Mouse (Mus musculus) gastrocnemius, adult 2 months (tissue): ENCODE measurements around the gene Nelfb. TPM values are rescaled to one million over a fixed set of nuclear protein-coding genes. Genes with fewer than 3 reads are reported as not detected.

Source experiments
- DNase-seq: peaks from one replicate; pipeline ENCODE4 v3.0.0; 2022
- H3K27ac ChIP-seq: fragments of 200-600 bp; 2 replicates; pipeline ENCODE4 v1.8.1; 2022; ENCODE audit warnings: mild to moderate bottlenecking
- H3K4me3 ChIP-seq: fragments of 200-600 bp; 2 replicates; pipeline ENCODE4 v1.8.1; 2022; ENCODE audit warnings: mild to moderate bottlenecking, moderate library complexity
- CTCF ChIP-seq: fragments of 200-600 bp; IDR thresholded peaks from 2 replicates; pipeline ENCODE4 v1.8.1; 2022; ENCODE audit warnings: antibody characterized with exemption, mild to moderate bottlenecking, moderate library complexity
- intact Hi-C: fragments of 180-260 bp; cut with DNase I; formaldehyde crosslinking; loops from one replicate; pipeline ENCODE4 v1.15.1; 2025
- total RNA-seq, 2 experiments: library from RNA; stranded (reverse); gene quantifications; 2 replicates each; pipeline ENCODE4 v1.2.3; 2021

Nelfb gene
- total RNA-seq, 2 experiments from 2014 or later: 22.3 to 23.1 TPM

- DNase-seq: no peak
- no peak for TF ChIP-seq CTCF
- Histone ChIP-seq H3K27ac (no peak overlapping the region), H3K4me3 (no peak overlapping the region)
- intact Hi-C loops: no loop called here
Observed at GRCm38 (mm10) chr2:25213266-25213865, 2.1 kb upstream of the Nelfb start.

DNA sequence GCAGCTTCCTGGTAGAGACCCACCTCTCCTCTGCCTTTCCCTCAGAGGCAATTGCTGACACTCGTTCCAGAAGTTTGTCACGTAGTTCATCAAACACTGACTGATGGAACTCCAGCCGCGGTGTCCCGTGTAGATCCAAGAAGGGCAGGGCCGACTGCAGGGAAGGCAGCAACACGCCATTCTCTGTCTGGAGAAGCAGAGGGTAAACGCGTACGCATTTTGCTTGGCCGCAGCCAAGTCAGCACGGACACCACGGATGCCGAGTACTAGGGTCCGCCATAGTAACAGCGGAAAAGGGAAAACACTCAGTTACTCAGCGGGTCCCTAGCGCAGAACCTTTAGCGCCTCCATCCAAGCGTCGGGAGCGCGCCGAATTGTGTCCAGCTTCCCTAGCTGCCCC, 603 bp downstream of the Nelfb start:
- intact Hi-C loops: no loop called here
- peak overlapping the region; percentile 97 for H3K27ac ChIP-seq
- DNase-seq: no peak
- no peak for TF ChIP-seq CTCF
- peak overlapping the region; percentile 99 for H3K4me3 ChIP-seq

- no peak for DNase-seq
- Histone ChIP-seq H3K4me3 (no peak overlapping the region), H3K27ac (no peak overlapping the region)
- no peak for TF ChIP-seq CTCF
- intact Hi-C loops: no loop called here
Observed at GRCm38 (mm10) chr2:25207593-25207992, 3.7 kb downstream of the Nelfb start.

GRCm38 (mm10) chr2:25203631-25204214, 7.6 kb downstream of the Nelfb start:
- TF ChIP-seq CTCF: no peak
- intact Hi-C loops: no loop called here
- no peak overlapping the region for H3K4me3 ChIP-seq
- no peak overlapping the region for H3K27ac ChIP-seq
- DNase-seq: no peak

GRCm38 (mm10) chr2:25200631-25201030, 10.7 kb downstream of the Nelfb start:
- no peak overlapping the region for H3K27ac ChIP-seq
- no peak for TF ChIP-seq CTCF
- H3K4me3 ChIP-seq: no peak overlapping the region
- intact Hi-C loops: no loop called here
- no peak for DNase-seq

- intact Hi-C loops: no loop called here
- TF ChIP-seq CTCF: no peak
- DNase-seq: no peak
- H3K4me3 ChIP-seq: no peak overlapping the region
- H3K27ac ChIP-seq: peak overlapping the region; percentile 86
Observed at GRCm38 (mm10) chr2:25197946-25198345, 13.3 kb downstream of the Nelfb start.

DNA sequence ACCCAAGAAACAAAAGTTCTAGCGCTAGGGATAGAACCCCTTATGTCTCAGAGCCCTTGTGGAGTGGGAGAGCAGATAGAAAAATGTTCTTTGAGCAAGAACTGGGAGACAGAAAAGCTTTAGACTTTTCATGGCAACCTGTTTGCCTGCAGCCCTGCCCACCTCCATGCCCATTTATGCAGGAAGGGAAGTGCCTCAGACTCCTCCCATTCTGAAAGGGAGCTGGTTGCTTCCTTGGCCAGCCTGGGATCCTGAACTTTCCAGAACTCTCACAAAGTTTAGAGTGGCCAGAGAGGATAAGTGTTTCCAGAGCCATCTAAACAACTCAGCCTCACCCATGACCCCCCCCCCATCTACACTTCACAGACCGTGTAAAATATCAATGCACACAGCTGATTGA, 14.1 kb downstream of the Nelfb start:
- DNase-seq: no peak
- Histone ChIP-seq H3K27ac (peak overlapping the region; percentile 86), H3K4me3 (peak overlapping the region; percentile 69)
- intact Hi-C loops: no loop called here
- no peak for TF ChIP-seq CTCF

DNA sequence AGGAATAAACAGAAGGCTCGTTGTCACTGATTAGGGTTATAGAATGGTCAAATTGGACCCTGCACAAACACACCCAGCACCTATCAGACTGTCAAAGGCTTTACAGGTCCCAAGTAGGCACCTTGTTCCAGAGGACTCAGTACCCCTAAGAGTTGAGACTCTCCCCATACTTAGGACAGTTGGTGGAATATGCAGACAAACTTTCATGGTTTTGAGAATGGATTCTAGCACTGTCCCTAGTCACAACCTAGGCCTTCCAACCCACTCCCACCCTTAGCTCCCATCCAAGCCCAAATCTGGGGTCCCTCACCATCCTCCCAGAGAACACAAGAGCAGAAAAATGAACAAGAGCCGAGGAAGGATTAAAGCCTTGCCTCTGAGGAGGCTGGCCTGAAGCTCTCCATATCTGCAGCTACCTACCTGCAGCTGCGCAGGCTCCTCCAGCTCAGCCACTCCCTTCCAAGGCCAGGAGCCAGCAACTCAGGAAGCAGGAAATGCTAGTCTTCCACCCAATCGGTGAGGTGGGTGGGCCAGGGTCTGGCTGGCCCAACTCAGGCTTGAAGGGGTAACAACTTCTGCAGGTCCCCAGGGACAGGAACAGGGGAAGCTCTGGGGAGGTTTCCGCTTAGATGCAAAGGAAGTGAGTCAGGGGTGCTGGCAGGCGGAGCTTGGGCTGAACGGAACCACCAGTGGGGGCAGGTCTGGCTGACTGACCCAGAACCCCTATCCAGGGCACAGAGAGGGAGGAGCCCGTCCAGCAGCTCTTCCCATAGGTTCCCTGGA, 14.9 kb downstream of the Nelfb start, which contains the start of gene Tor4a:
TSS of gene Tor4a (minus strand) at position 715 of the 783 bp plus-strand sequence.
- intact Hi-C loops: no loop called here
- peak; percentile 78 for DNase-seq
- H3K4me3 ChIP-seq: peak within 1 kb of the TSS; percentile 69
- H3K27ac ChIP-seq: peak within 1 kb of the TSS; percentile 86
- TF ChIP-seq CTCF: no peak; the same call in 1 of the 2 replicates

DNA sequence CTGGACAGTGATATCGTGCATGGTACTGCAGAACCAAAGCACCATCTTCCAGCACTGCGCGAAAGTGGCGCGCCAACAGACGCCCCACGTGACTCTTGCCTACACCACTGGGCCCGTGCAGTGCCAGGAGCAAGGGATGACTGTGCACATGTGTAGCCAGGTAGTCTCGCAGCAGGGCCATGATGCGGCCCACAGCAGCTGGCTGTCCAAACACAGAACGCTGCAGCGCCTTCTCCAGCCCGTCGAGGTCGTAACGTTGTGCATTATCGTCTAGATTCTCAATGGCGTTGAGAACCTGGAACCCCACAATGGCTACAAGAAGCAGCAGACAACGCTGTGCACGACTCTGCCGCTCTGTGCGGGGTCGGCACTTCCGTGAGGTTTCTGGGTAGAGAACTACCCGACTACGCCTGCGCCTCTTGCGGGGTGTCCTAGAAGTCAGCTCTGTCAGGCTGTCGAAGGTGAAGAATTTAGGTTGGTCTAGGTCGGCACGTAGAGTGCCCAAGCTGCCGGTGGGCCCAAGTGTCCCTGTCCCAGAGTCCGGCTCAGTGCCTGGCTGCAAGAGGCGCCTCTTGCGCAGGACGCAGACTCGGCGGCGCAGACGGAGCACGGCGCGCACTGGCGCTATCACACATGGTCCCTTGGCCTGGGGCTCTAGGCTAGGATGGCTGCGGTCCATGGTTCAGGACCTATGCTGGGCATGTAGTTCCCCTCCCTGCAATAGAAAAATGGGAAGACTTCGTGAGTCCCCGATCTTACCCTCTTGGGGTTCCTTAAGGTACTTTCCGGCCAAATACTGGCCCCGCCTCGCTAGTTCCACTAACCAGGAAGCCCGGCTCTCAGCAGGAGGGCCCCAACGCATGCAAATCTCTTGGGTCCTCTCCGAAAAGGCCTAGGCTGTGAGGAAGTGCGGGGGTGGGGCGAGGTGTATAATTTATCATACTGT, 15.8 kb downstream of the Nelfb start:
- intact Hi-C loops: loop anchor here (2.0 kb wide), 1 partner anchor 59 kb away; the partner anchor contains the start of gene Tmem203
- Histone ChIP-seq H3K4me3 (peak overlapping the region; percentile 69), H3K27ac (peak overlapping the region; percentile 86)
- TF ChIP-seq CTCF: no peak
- peak; percentile 63 for DNase-seq

GRCm38 (mm10) chr2:25194486-25195171, 16.7 kb downstream of the Nelfb start:
- H3K4me3 ChIP-seq: peak overlapping the region; percentile 69
- no peak for TF ChIP-seq CTCF
- DNase-seq: no peak
- peak overlapping the region; percentile 86 for H3K27ac ChIP-seq
- intact Hi-C loops: loop anchor here (2.0 to 5.0 kb wide), 3 partner anchors 60 to 138 kb away; partner anchors contain the start of genes Anapc2, Man1b1, Ssna1 and Tmem203

DNA sequence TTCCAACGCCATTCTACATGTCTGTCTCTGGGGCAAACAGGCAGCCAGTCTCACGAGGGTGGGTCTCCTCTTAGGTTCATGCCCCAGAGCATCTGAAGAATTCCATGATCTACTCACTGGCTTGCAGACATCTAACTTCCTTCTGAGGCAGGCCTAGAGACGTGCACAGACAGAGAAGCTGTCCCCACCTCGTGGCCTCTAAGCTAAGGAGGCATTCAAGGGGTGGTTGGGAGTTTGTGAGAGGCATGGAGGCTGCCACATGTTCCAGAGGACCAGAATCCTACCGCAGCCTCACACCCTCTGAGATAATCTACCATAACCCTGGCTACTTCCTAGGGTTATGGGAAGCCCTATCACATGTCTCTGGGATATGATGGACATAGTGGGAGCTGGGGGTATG, 17.3 kb downstream of the Nelfb start:
- intact Hi-C loops: loop anchor here (2.0 to 5.0 kb wide), 3 partner anchors 61 to 138 kb away; partner anchors contain the start of genes Anapc2, Man1b1, Ssna1 and Tmem203
- H3K27ac ChIP-seq: peak overlapping the region; percentile 86
- peak overlapping the region; percentile 69 for H3K4me3 ChIP-seq
- no peak for TF ChIP-seq CTCF
- DNase-seq: no peak
